Mouse (Mus musculus) kidney, postnatal 36 days (tissue): ENCODE results near the gene Islr.

Source experiments
- DNase-seq, 2 experiments: peaks; one replicate each; pipeline ENCODE4 v3.0.0; 2021 to 2022; ENCODE audit warnings: mixed read lengths in 2 of 2

Gene Islr

DNA sequence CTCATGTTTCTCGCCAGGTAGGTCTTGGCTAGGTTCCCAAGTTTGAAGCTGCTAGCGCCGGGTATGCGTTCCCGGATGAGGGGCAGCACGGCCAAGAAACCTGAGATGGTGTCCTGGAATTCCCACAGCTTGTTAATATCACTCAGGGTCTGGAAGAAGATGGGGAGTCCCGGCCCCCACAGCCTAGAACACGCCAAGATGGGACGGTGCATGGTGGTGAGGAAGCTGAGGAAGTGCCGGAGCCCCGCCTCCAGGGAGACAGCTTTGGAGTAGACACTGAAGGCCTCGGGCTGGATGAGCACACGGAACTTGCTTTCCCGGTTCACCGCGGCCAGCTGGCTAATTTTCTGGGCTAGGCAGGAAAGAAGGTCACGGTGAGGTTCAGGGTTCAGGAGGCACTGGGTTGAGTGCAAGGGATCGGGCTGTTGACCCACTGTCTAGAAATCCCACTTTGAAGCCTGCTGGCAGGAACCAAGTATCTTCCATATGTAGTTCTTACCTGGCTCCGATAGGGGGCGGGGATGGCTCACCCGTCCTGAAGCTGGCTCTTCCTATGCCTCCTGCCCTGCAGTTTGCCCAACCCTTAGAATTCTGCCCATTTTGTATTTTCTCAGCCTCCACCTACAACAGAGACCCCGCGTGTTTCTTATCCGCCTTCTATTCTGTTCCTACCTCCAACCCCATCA, 16.3 kb upstream of the Islr start:
- DNase-seq = peak; percentile 65 to 81

DNA sequence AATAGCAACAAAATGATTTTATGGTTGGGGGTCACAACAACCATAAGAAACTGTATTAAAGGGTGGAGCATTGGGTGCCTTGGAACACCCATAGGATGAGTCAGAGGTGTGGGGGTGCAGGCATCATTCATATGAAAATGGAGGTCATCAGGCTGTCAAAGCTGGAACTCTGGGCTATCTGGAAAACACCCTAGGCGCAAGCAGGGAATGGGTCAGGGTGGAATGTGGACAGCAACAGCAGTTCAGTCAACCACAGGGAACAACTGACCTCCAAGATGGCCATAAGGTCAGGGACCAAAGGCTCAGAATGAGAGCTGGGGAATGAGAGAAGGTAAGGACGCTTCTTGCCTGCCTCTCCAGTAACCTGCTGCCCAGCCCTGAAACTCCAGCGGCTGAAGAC, 14.4 kb upstream of the Islr start:
- no peak for DNase-seq

DNA sequence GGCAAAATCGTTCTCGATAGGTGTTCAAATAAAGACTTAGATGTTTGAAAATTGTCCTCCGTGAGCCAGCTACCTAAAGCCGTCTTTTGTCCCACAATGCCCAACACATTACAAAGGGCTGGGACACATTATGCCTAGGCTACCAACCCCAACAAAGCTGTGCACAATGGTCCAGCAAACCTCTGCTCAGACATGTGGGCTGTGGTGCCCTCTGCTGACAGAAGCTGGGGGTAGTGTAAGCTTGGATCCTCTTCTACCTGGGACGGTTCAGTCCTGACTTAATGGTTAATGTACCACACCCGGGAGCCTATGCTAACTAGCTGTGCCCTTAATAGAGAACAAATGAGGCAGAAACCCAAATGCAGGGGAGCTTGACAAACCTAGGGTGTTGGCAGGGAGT, 12.3 kb upstream of the Islr start:
- DNase-seq = peak; percentile 71 to 85

DNA sequence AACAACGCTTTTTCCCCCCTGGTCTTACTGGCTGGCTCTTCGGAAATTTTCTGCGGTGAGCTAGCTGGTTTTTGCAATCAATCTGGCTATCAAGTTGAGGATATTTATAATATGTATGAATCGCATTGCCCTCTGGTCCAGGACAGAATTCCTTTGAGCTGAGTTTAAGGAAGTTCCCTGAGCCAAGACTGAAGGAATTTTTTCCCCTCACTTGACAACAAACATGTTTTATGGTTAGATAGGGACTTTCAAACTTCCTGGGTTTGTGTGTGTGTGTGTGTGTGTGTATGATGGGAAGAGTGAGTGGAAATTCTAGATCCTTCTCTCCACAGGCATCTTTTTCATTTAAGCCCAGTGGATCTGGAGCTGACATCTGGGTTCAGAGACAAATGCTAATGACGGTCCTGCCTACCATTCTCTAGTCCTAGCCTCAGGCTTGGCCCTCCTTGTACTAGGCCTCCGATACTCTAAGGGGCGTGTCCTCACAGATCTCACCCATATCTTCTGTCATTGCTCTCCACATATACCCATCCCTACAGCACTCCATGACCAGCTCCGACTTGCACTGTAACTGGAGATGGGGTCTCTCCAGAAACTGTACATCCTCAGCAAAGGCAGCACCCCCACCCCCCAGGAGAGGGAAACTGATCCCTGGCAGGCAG, 10.5 kb upstream of the Islr start:
- peak; percentile 68 to 77 for DNase-seq

DNA sequence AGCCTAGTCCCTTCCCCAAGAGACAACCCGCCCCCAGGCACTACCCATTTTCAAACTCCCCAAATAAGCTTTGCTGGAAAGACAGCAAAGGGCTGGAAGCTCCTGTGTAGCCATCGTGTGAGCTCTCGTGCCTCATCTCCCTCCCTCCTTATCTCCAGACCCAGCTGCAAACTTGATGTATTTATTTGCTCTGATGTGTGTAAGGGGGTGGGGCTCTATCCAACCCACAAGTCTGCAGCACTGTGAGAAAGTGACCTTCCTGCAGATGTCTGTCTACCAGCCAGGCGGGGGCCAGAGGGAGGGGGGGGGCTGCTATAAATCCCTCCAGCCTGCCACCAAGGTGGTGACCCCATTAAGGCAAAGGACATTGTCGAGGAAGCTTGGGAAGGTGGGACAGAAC, 9.8 kb upstream of the Islr start:
- peak; percentile 47 to 56 for DNase-seq

DNA sequence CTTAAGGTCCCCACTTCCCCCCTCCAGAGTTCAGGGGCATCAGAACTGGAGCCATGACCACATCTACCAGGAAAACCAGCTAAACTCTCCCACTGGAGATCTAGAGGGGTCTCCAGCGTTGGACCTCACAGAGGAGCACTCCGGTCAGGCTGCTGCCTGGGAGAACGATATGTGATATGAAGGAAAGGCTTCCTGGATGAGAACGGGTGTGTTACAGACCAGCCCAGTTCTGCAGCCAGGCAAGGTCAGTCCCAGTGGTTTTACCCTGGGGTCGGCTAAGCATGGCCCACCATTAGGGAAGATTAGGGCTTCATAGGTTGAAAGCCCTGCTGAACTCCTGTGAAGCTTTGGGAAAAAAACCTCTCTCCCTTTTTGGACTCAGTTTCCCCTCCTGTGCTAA, 9.3 kb upstream of the Islr start:
- DNase-seq = no peak

DNA sequence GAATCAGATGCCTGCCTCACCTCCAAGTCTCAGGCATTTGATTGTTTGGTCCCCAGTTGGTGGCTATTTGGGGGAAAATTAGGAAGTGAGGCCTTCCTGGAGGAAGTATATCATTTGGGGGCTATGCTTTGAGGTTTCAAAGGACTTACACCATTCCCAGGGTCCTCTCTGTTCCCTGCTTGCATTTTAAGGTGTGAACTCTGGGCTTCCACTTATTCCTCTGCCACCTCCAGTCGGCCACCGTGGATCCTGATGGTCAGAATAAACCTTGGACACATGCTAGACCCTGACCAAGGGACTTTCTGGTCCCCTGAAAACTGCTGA, 6.2 kb upstream of the Islr start:
- no peak for DNase-seq

DNA sequence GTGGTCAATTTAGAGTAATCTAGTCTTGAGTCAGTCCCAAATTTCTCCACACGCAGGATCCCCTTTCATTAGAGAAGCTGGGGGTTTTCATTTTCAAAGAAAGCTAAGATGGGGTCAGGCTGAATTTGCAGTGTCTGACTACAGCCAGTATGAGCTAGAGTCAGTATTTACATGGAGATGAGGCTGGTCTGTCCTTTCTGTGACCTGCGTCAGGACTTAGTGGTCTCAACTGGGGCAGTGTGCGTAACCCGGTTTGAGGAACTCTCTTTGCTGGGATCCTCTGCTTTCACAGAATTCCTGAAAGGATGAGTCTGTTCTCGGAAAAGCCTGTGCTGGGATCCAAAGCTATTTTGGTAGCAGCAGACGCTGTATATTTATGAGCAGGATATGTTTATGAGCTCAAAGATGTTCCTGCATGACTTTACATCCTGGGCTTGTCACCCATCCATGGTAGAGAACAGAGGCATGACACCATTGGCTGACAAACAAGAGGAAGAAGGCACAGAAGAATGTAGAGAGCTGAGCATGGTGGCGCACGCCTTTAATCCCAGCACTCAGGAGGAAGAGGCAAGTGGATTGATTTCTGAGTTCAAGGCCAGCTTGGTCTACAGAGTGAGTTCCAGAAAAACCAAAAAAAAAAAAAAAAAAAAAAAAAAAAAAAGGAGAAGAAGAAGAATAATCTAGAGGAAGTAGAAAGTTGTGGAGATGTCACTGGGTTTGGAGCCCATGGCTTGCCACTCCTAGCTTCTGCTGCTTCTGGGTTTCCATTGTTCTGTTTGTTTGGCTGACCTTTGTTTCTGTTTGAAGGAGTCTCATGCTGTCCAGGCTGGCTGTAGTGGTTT, 5.6 kb upstream of the Islr start:
- peak in 1 of 2 experiments; percentile 40 for DNase-seq

DNA sequence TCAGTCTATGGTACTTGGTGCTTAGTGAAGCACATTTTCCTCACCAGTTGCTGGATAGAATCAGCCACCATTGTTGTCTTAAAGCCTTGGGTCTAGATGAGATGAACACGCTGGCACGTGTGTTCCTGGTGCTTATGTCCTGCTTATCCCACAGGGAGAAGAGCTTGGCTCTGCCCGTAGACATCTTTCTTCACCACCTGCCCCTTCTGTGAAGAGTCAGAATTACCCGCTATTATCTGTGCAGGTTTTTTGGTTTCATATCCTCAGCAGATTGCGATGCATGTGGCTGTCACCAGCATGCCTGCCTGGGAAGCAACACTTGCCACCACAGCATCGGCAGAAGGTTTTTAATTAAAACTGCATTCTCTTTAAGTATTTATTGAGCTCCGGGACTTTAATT, 1.9 kb upstream of the Islr start:
- DNase-seq = no peak

DNA sequence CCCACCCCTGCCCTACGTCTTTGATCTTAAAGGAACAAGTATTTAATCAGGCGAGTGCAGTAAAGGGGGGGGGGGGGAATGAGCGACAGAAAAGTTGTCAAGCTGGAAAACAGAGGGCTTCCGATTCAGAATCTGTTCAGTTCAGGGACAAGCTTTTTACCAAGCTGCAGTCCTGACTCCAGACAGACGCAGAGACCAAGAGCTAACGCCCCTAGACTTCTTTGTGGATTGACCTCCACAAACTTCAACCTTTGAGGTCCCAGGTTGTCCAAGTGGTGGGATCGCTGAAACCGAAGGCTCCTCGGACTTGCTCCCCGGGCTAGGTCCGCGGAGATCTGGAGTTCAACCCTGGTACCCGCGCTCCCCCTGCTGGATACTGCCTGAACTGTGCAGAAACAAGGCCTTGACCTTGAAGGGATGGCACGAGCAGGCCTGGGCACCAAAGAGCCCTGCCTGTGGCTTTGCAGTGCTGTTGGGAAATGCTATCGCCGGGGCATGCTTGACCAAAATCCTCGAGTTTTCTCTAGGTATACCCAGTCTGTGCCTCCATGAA, 418 bp upstream of the Islr start:
- DNase-seq = peak; percentile 93 to 98

DNA sequence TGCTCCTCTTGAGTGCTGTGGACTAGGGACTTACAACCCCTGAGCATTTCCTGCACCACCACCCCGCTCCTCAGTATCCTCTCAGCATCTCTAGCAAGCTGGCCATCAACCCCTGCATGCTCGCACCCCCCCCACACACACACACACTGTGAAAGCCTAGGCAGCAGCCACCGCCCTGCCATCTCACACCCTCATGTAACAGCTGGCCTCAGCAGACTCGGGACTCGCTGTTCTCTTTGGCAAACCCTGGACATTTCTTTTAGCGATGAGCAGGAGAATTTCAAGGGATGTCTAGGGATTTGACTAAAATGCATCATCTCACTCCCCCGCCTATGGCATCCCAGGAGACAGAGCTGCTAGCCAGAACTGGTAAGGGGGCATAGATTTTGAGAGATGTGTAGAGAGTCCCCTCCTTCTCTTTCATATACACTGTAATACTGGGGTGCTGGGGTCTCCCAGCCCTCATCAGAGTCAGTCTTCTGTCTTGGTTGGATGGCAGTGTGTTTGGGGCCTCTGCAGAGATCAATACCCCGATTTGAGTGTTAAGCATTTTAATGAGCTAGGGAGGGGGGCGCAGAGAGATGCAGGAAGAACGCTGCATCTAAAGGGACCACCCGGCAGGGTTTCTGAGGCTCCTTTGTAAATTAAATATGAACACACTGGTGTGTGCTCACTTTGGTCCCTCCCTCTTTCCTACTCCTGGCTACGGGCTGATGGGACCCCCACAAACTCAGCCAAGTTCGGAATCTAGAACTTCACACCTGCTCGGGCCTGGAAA, 1.2 kb downstream of the Islr start:
- no peak for DNase-seq

DNA sequence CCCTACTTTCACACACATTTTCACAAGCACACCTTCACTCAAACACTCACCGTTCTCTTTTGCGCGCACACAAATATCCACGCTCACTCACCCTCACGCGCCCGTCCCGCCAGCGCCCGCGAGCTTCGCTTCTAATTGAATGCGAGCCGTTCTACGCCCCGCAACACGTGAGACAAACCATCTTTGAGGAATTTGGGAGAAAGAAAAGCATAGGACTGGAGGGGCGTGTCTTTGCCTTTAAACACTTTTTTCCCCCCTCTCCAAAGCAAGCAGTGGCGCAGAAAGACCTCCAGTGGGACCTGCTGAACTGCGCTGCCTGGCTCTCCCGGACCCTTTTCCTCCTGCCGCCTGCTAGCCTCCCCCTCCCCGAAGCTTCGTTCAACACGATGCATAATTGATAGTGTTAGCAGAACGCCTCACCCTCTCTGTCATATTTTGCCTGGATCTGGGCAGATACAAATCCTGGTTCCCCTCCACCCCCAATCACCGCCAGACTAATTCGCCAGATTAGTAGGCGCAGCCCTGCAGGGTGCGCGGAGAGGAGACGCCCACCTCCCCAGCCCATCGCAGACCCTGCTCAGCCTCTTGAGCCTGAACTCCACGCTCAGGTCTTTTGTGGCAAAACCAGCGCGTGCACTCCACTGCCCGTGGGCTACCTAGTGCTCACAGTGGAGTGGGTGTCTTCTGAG, 2.1 kb downstream of the Islr start:
- DNase-seq = no peak

DNA sequence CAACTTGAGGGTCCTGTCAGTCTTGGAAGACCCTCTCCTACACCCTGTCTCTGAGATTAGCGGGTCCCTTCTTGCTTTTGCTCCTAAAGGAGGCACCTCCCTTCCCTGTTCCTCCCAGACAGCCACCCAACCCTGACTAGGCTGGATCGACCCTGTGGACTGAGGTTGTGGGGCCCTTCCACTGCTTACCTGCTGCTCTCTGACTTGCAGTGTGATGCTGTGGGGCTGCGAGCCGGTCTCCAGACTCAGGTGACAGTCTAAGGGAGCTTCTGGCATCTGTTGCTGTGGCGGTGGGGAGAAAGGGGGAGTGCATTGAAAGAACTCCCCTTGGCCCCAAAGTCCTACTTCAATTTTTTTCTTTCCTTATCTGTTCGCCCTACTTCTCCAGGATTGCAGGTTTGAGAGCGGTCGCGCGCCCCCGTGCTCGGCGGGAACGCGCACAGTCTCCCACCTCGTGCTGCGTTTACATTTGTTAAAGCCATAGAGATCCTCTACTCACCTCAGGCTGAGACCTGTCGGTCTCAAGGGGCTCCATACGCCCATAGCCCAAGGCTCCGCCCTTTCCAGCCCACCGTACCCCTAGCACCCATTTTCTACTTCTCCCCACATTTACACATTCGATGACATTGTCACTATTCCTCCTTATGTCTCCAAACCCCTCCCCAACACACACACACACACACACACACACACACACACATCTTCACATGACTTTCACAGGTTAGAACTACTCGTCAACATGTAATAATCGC, 2.8 kb downstream of the Islr start:
- no peak for DNase-seq

DNA sequence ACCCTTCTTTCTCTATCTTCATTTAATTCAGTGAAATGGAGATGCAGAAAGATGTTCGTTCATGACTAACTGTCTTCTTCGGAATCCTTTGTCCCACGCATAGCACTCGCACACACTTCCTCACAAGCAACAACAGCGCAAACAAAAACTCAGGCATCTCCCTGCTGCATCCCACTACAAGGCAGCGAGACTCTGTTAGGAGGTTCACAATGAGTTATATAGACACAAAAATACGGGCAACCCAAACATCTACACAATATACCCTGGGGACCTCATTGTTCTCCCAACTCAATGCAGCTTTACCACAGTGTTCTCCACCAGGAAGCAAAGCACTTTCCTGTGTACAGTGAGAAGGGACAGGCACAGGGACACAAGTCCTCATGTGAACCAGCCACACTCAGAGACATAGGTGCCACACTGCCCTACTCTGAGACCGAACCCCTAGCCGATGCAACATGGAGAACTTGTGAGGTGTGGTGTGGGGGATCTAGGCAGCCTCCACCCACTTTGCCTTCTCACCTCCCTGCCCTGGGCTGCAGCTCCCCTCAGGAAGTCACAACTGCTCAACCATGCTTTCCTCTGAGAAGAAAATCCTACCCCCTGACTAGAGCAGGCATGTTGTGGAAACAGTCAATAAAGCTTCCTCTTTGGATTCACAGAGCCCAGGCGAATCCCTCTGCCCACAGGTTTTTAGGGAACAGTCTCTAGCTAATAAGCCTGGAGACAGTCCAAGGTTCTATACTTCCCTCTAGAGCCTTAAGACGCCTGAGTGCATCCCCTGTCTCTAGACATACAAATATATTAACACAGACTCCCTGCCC, 3.6 kb downstream of the Islr start:
- DNase-seq = no peak

DNA sequence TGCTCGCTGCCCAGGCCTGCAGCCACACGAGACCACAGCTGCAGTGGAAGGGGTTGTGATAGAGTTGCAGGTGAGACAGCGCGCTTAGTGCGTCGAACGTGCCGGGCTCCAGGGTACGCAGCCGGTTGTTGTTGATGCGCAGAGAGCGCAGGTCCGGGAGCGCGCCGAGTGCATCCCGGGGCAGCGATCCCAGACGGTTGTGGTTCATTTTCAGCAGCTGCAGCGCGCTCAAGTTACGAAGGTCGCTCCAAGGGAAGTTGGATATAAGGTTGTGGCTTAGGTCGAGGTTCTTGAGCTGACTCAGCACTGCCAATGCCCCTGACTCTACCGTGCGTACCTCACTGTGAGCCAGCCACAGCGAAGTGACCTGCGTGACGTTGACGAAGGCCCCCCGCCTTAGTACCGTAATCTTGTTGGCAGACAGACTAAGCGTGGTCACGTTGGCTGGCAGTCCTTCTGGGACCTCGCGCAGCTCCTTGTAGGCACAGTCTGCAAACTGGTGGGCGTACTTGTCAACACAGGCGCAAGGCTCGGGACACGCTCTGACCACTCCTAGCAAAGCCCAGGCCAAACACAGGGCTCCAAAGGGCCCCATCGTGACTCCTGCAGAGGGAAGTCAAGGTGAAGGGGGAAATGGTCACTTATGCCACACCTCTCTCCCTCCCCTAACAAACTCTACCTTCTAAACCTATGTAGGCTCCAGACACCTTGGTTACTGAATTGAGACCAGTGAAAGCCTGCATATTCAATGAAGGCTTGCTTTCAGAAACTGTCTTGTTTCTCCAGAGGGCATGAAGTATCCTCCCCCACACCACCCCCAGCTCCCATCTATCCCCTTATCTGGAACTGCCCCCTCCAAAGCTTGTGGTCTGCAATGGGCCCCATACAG, 4.5 kb downstream of the Islr start:
- peak in 1 of 2 experiments; percentile 56 for DNase-seq

DNA sequence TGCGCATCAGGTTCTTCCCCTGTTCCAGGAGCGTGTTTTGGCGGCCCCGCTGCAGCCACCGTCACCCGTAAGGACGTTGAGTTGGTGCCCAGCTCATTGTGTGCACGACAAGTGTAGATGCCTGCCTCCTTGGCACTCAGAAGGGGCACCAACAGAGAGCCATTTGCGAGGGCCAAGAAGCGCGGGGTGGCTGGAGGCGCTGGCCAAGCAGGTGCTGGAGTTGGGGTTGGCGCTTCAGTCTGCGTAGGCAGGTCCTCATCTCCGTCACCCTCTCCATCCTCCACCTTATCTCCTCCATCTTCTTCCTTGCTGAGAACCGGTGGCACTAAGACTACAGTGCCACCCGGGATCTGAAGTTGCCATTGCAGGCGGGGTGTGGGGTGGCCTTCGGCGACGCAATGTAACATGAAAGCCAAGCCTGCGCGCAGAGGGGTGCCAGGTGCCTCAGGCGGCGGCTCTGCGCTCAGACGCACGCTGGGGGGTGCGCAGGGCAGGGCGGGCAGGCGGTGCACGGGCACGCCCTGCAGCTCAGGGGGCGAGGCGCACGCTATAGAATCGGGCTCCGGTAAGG, 5.2 kb downstream of the Islr start:
- DNase-seq = no peak

DNA sequence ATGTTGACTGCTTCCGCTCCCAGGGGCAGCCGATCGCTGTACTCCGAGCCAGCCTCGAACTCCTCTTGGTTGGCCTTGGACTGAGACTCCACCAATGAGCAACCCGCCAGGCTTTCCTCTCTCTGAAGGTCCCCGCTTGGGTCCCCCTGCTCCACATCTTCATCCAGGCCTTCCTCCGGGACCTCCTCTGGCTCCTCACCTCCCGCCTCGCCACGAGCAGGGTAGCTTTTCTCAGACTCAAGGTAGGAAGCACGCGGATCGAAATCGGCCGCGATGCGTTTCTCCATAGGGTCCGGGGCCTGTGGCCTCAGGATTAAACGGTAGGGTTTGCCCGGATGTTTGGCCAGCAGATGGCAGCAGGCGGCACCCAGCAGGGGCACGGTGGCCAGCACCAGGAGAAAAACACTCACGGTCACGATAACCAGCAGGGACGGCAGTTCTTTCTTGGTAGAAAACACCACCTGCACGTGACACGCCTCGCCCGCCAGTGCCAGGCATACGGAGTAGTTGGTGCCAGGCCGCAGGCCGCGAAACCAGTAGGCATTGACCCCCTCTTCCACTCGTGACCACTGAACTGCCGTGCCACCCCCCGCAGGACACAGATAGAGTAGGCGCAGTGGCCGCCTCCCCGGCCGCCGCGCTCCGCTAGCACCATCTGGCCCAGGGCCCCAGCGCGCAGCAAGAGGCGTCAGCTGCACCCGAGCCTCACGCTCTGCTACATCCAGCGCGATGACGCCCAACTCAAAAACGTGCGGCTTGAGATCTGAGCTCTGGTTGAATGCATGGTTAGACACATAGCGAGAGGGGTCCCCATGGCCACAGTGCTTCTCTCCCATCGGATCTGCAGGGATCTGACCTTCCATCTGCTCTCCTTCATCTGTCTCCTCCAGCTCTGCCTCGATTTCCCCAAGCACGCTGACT, 6.1 kb downstream of the Islr start:
- DNase-seq = peak; percentile 53 to 87
